Mouse (Mus musculus): ENCODE data around the gene Chkb.
A peak's percentile ranks its signal among the peaks of the same experiment; 100 is the strongest.
"Not testable (repeated sequence)": the region's sequence is repeated elsewhere in the genome, so short reads cannot be mapped to it uniquely, and the experiment has no call there.

Chkb gene

GRCm38 (mm10) chr15:89453865-89454478 lies 24.3 kb upstream of the Chkb start, which contains the start of gene Mapk8ip2:
Gene Mapk8ip2, plus strand, starts transcription at chr15:89453913.
- DNase-seq: peak in 1 of 2 experiments; percentile 33

- peak; percentile 89 to 90 for DNase-seq
These were observed 23.5 kb upstream of the Chkb start for GRCm38 (mm10) chr15:89452906-89453864.

- DNase-seq: no peak
These were observed 12.9 kb upstream of the Chkb start for GRCm38 (mm10) chr15:89442486-89443070.

GRCm38 (mm10) chr15:89435878-89436277 lies 6.2 kb upstream of the Chkb start:
- no peak for DNase-seq

- DNase-seq: no peak
These were observed 4.4 kb upstream of the Chkb start for GRCm38 (mm10) chr15:89434136-89434535.

DNA sequence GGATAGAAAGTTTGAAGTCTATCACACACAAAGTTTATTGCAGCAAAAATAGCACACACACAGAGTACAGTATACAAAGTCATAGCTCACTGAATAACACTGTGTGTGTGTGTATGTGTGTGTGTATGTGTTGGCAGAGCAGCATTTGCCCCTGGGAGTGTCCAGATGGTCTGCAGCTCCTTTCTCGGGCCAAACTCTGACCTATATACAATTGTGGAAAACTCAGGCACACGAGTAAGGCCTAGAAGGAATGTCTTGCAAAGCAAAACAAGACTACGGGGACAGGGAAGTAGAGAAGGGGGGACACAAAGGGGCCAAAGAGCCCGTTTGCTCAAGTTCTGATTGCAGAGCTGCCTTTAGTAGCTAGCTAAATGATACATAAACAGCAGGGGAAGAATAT lies 3.2 kb upstream of the Chkb start:
- DNase-seq: no peak

- DNase-seq: no peak
These were observed 2.1 kb upstream of the Chkb start for GRCm38 (mm10) chr15:89431806-89432205.

GRCm38 (mm10) chr15:89431271-89431670 lies 1.6 kb upstream of the Chkb start:
- no peak for DNase-seq

DNA sequence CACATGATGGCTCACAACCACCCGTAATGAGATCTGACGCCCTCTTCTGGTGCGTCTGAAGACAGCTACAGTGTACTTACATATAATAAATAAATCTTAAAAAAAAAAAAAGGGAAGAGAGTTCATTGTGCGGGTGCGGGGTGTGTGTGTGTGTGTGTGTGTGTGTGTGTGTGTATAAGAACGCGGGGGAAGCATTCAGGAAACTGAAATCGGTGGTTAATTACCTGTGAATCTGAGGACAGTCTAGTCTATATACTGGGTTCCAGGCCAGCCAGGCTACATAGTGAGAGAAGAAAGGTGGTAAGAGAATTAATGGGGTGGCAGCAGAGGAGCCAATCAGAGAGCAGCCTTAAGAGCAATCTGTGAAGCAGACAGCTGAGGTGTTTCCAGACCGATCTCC lies 1.1 kb upstream of the Chkb start:
- DNase-seq: not testable (repeated sequence)

- no peak for DNase-seq
These were observed 633 bp upstream of the Chkb start for GRCm38 (mm10) chr15:89430341-89430740.

DNA sequence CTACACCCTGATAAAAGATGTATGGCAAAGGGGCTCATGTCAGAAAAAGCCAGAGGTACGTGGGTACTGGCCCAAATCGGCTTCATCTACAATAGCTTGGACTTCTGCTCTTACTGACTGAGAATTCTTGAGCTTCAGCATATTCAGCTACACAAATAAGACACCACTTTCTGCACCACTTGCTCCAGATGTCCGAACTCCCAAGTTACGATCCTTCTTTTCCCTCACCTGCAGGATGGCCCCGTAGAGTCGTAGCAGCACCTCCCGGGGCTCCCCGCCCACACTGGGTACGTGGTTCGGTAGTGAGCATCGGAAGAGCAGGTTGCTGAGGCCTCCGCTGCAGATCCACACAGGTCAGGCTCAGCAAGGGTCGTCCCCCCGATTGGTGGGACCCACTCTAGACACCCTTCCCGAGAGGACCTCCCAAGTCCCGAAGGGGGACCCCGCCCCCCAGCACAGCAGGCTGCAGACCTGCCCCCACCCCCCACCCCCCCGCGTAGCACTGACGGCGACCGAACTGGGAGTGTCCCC lies 822 bp downstream of the Chkb start:
- DNase-seq: no peak

GRCm38 (mm10) chr15:89428136-89428790 lies 1.4 kb downstream of the Chkb start:
- no peak for DNase-seq

DNA sequence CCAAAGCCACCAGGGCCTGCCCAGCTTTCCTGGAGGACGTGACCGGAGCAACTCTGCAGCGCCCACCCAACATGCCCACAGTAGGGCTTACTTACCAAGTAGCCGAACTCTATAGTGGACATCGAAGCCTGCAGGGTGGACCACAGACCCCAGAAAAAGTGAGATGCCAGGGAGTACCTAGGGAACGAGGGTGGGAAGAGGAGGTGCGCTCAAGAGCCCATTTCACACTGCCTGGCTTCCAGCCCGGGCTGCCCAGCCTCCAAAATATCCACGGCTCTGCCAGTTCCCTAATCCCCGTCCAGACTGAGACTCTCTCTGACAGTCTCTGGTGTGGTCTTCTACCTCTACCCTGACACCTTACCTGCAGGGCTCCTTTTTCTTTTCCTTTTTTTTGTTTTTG lies 3.0 kb downstream of the Chkb start:
- no peak for DNase-seq

GRCm38 (mm10) chr15:89425711-89426121 lies 4.0 kb downstream of the Chkb start, which contains the start of gene Cpt1b:
Gene Cpt1b, minus strand, starts transcription at chr15:89425863.
- peak; percentile 41 to 44 for DNase-seq

GRCm38 (mm10) chr15:89424621-89425020 lies 5.1 kb downstream of the Chkb start:
- no peak for DNase-seq

GRCm38 (mm10) chr15:89421938-89422337 lies 7.8 kb downstream of the Chkb start:
- no peak for DNase-seq

DNA sequence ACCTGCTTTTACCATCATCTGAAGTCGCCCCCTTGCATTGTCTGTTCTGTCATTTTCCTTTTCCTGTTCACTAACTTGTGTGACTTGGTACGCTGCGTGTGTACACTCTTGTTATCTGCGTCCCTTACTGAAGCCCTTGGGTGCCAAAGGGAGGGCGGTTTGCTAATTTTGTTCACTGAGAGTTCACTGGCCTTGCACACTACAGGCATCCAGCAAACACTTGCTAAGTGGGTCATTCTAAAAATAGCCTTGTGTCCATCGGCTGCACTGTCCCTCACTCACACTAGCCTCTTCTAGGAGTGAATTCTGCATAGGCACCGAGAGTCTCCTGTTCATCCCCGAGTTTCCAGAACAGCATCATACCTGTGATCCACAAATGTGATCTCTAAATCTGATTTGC lies 14.4 kb downstream of the Chkb start:
- no peak for DNase-seq

DNA sequence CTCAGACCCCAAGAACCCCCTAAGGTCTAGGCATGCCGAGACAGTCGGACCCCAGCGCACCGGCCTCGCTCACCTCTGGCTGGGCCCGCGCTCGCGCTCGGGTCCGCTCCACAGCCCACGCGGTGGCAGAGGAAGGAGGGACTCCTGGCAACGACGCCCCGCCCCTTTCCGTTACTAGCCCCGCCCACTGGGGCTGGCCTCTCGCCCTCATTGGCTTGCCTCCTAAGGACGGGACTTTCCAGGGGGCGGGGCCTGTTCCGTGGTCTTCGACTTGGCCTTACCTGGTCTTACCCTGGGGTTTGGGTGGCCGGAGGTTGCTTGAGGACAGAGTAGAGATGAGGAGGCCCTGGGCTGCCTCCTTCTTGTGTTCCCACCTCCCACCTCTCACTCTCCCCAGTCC lies 19.6 kb downstream of the Chkb start, which contains the start of gene Syce3:
Gene Syce3, minus strand, starts transcription at position 386 of the 400 bp plus-strand sequence.
- no peak for DNase-seq

DNA sequence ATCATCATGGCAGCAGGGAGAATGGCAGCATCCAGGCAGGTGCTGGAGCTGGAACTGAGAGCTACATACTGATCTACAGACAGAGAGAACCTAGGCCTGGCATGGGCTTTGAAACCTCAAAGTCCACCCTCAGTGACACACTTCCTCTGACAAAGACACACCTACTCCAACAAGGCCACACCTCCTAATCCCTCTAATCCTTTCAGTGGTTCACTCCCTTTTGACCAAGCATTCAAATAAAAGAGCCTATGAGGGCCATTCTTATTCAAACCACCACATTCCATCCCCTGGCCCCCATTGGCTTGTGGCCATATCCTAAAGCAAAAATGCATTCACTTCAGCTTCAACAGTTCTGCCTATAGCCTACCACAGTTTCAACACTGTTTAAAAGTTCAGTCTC lies 23.0 kb downstream of the Chkb start:
- DNase-seq: no peak

- no peak for DNase-seq
These were observed 24.7 kb downstream of the Chkb start for GRCm38 (mm10) chr15:89404831-89405623.

DNA sequence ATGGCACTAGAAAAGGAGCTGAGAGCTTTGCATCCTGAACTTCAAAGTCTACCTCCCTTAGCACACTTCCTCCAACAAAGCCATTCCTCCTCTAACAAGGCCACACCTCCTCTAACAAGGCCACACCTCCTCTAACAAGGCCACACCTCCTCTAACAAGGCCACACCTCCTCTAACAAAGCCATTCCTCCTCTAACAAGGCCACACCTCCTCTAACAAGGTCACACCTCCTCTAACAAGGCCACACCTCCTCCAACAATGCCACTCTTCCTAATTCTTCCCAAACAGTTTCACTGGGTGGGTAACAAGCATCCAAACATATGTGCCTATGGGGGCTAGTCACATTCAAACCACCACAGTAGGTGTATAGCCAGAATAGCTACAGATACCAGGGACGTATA lies 27.2 kb downstream of the Chkb start:
- DNase-seq: no peak

- DNase-seq: no peak
These were observed 30.0 kb downstream of the Chkb start for GRCm38 (mm10) chr15:89399716-89400115.

Data from kidney, postnatal 4 days (tissue).